23 mouse cellular contexts compared by ENCODE assay signal in genomic region chr19:42737753-42738152, GRCm38 (mm10). TPM values are rescaled to one million over a fixed set of nuclear protein-coding genes. Genes with fewer than 3 reads are reported as not detected.
DNase-seq lines count a peak whose midpoint lies in the region; ATAC-seq and TF ChIP-seq lines count a peak whose summit lies in the region.
"Had no signal": no experiment of that assay in that cellular context is flagged by ENCODE, and none has a peak within 500 bp of the region (broad histone marks: within the 10 kb centered on the region; RNA-seq: fewer than 3 reads in every experiment).

No protein-coding gene starts in this region.

- no peak overlapping the region for H3K4me3 ChIP-seq in hindbrain, embryonic 10.5 days
- no peak overlapping the region for H3K4me3 ChIP-seq in hindbrain, embryonic 11.5 days (ENCODE audit: low read depth, low read length)
- H3K4me3 ChIP-seq: embryonic facial prominence, embryonic 10.5 days; embryonic facial prominence, embryonic 12.5 days; forebrain, embryonic 13.5 days; forebrain, embryonic 15.5 days had no signal

- no peaks in the 10 kb centered on the region for H3K27me3 ChIP-seq in hindbrain, embryonic 10.5 days (ENCODE audit: insufficient read depth, poor library complexity, severe bottlenecking)
- H3K27me3 ChIP-seq in hindbrain, embryonic 11.5 days (ENCODE audit: control insufficient read depth, insufficient read depth, low read length): no peaks in the 10 kb centered on the region
- H3K27me3 ChIP-seq: embryonic facial prominence, embryonic 12.5 days; forebrain, embryonic 13.5 days; forebrain, embryonic 15.5 days; Patski had no signal

- no peak overlapping the region for H3K4me2 ChIP-seq in hindbrain, embryonic 11.5 days (replicated peaks; ENCODE audit: low read depth, low read length)
- H3K4me2 ChIP-seq: embryonic facial prominence, embryonic 12.5 days; forebrain, embryonic 13.5 days; forebrain, embryonic 15.5 days had no signal

- no peaks in the 10 kb centered on the region for H3K9me3 ChIP-seq in hindbrain, embryonic 10.5 days
- H3K9me3 ChIP-seq in hindbrain, embryonic 11.5 days (ENCODE audit: control insufficient read depth, low read length): no peaks in the 10 kb centered on the region
- H3K9me3 ChIP-seq: embryonic facial prominence, embryonic 10.5 days; embryonic facial prominence, embryonic 12.5 days; forebrain, embryonic 13.5 days; forebrain, embryonic 15.5 days had no signal

- peak; percentile 20 for DNase-seq in CD4-positive, CD25-positive, alpha-beta regulatory T cell, adult 2 months (ENCODE audit: low read depth, low spot score)
- DNase-seq in hindbrain, embryonic 10.5 days (ENCODE audit: low spot score): no peak
- DNase-seq in hindbrain, embryonic 11.5 days (ENCODE audit: low spot score): no peak
- peak; percentile 21 for DNase-seq in CD4-positive helper T cell, adult 2 months (ENCODE audit: low read depth, low spot score)
- peak; percentile 23 for DNase-seq in brain, embryonic 14.5 days (ENCODE audit: low read depth)
- DNase-seq in layer of hippocampus, adult 8-10 months (ENCODE audit: low spot score in 2 of 2): no peak
- DNase-seq in spleen, postnatal 14 days (ENCODE audit: low spot score in 2 of 2): no peak
- DNase-seq: adrenal gland, adult 8-10 months; adrenal gland, postnatal 25 days; B cell, adult 2 months; cerebellum, adult 11-12 months; cerebellum, adult 2 months; cerebellum, adult 9-10 months; cerebellum, postnatal 10 days; cerebellum, postnatal 25 days had no signal

- H3K36me3 ChIP-seq in hindbrain, embryonic 10.5 days: no peaks in the 10 kb centered on the region
- H3K36me3 ChIP-seq in hindbrain, embryonic 11.5 days (ENCODE audit: control insufficient read depth, insufficient read depth, low read length): no peaks in the 10 kb centered on the region
- H3K36me3 ChIP-seq: embryonic facial prominence, embryonic 10.5 days; embryonic facial prominence, embryonic 12.5 days; forebrain, embryonic 15.5 days had no signal

- WGBS in hindbrain, embryonic 10.5 days: 71% methylated on average over 9 of the region's 9 CpGs
- 70% methylated on average over 9 of the region's 9 CpGs for WGBS in hindbrain, embryonic 11.5 days

- H3K27ac ChIP-seq in hindbrain, embryonic 10.5 days: 0 out of 2 replicates have a peak overlapping the region, but pooled peaks have one; percentile 45
- H3K27ac ChIP-seq in hindbrain, embryonic 11.5 days (ENCODE audit: low read depth, low read length): no peak overlapping the region
- H3K27ac ChIP-seq: embryonic facial prominence, embryonic 10.5 days; embryonic facial prominence, embryonic 12.5 days; forebrain, embryonic 13.5 days; forebrain, embryonic 15.5 days had no signal

- TF ChIP-seq CTCF in brain, embryonic 14.5 days (IDR thresholded peaks at IDR 0.05; ENCODE audit: borderline replicate concordance, extremely low read depth, insufficient read depth, insufficient read length): no peak

- TF ChIP-seq POLR2A in brain, embryonic 14.5 days (IDR thresholded peaks at IDR 0.05; ENCODE audit: borderline replicate concordance, extremely low read depth, insufficient read depth, insufficient read length, poor library complexity, severe bottlenecking): no peak

- no peak for ATAC-seq in CD4-positive, CD25-positive, alpha-beta regulatory T cell, adult 4 months
- ATAC-seq in hindbrain, embryonic 11.5 days (ENCODE audit: low FRiP score): no peak
- ATAC-seq: activated CD4-positive, CD25-positive, alpha-beta regulatory T cell, adult 4 months; forebrain, embryonic 13.5 days; forebrain, embryonic 15.5 days; Patski had no signal

- H3K9ac ChIP-seq in hindbrain, embryonic 11.5 days (ENCODE audit: low read depth, low read length): no peak overlapping the region
- H3K9ac ChIP-seq: embryonic facial prominence, embryonic 12.5 days; forebrain, embryonic 13.5 days; forebrain, embryonic 15.5 days had no signal

- H3K4me1 ChIP-seq in hindbrain, embryonic 10.5 days (replicated peaks): peaks cover 48% of the 10 kb centered on the region
- H3K4me1 ChIP-seq in hindbrain, embryonic 11.5 days (replicated peaks; ENCODE audit: control insufficient read depth, insufficient read depth, low read length): no peaks in the 10 kb centered on the region
- H3K4me1 ChIP-seq: forebrain, embryonic 15.5 days had no signal

RNA-seq across cellular contexts. Expression of gene Pyroxd2, which starts 14.8 kb away (rescaled TPM):
- polyA plus RNA-seq in CD4-positive, CD25-positive, alpha-beta regulatory T cell, adult 4 months (2017; shearing (Covaris generic)): under 1 TPM; 0.39 to 0.77 TPM
- polyA plus RNA-seq in hindbrain, embryonic 10.5 days (2016; fragmentation: Nextera tagmentation; extraction: Ambion mirVana): 0.68 and 1.3 TPM in 2 replicates
- polyA plus RNA-seq in hindbrain, embryonic 11.5 days (2014; fragmentation: Nextera tagmentation; extraction: Ambion mirVana): 0.67 and 0.88 TPM in 2 replicates
- polyA plus RNA-seq in brain, embryonic 14.5 days (2012; rRNA removed): 2.5 and 3.2 TPM in 2 replicates
- 1 to 10 TPM; 3.7 to 7.7 (median 5.6) TPM for total RNA-seq in layer of hippocampus, adult 8-10 months (2022)
- total RNA-seq: ES-E14 had no signal

RNA-seq across cellular contexts. Expression of gene Hps1, which starts 42.0 kb away (rescaled TPM):
- polyA plus RNA-seq in CD4-positive, CD25-positive, alpha-beta regulatory T cell, adult 4 months (2017; shearing (Covaris generic)): 10 to 100 TPM; 10.9 to 18.1 TPM
- 19.2 and 21.6 TPM in 2 replicates for polyA plus RNA-seq in hindbrain, embryonic 10.5 days (2016; fragmentation: Nextera tagmentation; extraction: Ambion mirVana)
- polyA plus RNA-seq in hindbrain, embryonic 11.5 days (2014; fragmentation: Nextera tagmentation; extraction: Ambion mirVana): 9.7 and 10.6 TPM in 2 replicates
- polyA plus RNA-seq in brain, embryonic 14.5 days (2012; rRNA removed): 31.1 and 43.0 TPM in 2 replicates
- total RNA-seq in layer of hippocampus, adult 8-10 months (2022): 10 to 100 TPM; 12.5 to 17.9 (median 15.2) TPM

Comparison
In these comparisons a context has a peak if more than half of its experiments do, and no peak if none do; other contexts are left out.
1. DNase-seq: peak in CD4-positive, CD25-positive, alpha-beta regulatory T cell, adult 2 months (single experiment), CD4-positive helper T cell, adult 2 months (single experiment) and brain, embryonic 14.5 days (single experiment); none in hindbrain, embryonic 10.5 days (single experiment), hindbrain, embryonic 11.5 days (single experiment), layer of hippocampus, adult 8-10 months (0 of 2) and spleen, postnatal 14 days (0 of 2).